Mouse (Mus musculus) spleen, adult 2 months (tissue): ENCODE data around the gene 9130204L05Rik. TPM values are rescaled to one million over a fixed set of nuclear protein-coding genes. Genes with fewer than 3 reads are reported as not detected.

Experiments used
- DNase-seq, 2 experiments: peaks; one replicate each; pipeline versions ENCODE4 v3.0.0 to v3.0.0-alpha.2; 2012 to 2021; ENCODE audit warnings: low spot score in 2 of 2, low read depth in 1 of 2
- H3K27ac ChIP-seq: fragments of 200-500 bp; 2 replicates; pipeline ENCODE4 v1.5.1; 2012; ENCODE audit warnings: low read length, inconsistent platforms; ENCODE audit not compliant: insufficient read depth
- H3K27me3 ChIP-seq: fragments of 200-500 bp; 2 replicates; pipeline ENCODE4 v1.6.1; 2012; ENCODE audit warnings: mild to moderate bottlenecking, moderate library complexity, low read length, inconsistent platforms; ENCODE audit not compliant: control insufficient read depth, insufficient read depth
- H3K36me3 ChIP-seq: fragments of 200-500 bp; 2 replicates; pipeline ENCODE4 v1.6.1; 2012; ENCODE audit warnings: mild to moderate bottlenecking, low read length, inconsistent platforms; ENCODE audit not compliant: control insufficient read depth, insufficient read depth
- H3K4me1 ChIP-seq: fragments of 200-500 bp; 2 replicates; pipeline ENCODE4 v1.6.1; 2011; ENCODE audit warnings: inconsistent platforms; ENCODE audit not compliant: control insufficient read depth, insufficient read depth, insufficient read length
- H3K4me3 ChIP-seq: fragments of 200-500 bp; 2 replicates; pipeline ENCODE4 v1.5.1; 2011; ENCODE audit warnings: mild to moderate bottlenecking, inconsistent platforms; ENCODE audit not compliant: insufficient read depth, insufficient read length; ENCODE audit errors: extremely low read depth
- CTCF ChIP-seq: fragments of 200-500 bp; IDR thresholded peaks from 2 replicates; pipeline ENCODE4 v1.5.1; 2011; ENCODE audit warnings: mild to moderate bottlenecking, inconsistent platforms; ENCODE audit not compliant: insufficient read depth, insufficient read length, insufficient replicate concordance; ENCODE audit errors: extremely low read depth
- POLR2A ChIP-seq: fragments of 200-500 bp; IDR thresholded peaks from 2 replicates; pipeline ENCODE4 v1.6.1; 2011; ENCODE audit warnings: low read depth, low read length, inconsistent platforms
- WGBS: fragments of 180-500 bp; shearing (Covaris S2); methylation state at CpG from one replicate; pipeline ENCODE4 v1.1.7; 2018; 5-methylcytosine and 5-hydroxymethylcytosine counted together
- polyA plus RNA-seq: library from polyadenylated mRNA; depleted of rRNA; stranded (reverse); fragments of >200 nt; gene quantifications from 2 replicates; pipeline ENCODE4 v1.2.3, GENCODE M21; 2012; rRNA removed

The 9130204L05Rik gene
- not detected in 2 replicates for polyA plus RNA-seq

- DNase-seq: no peak
- Histone ChIP-seq H3K4me3 (no peak within 1 kb of the TSS), H3K4me1 (no peaks in the 10 kb centered on the region), H3K36me3 (no peaks in the 10 kb centered on the region), H3K27ac (no peak within 1 kb of the TSS), H3K27me3 (no peaks in the 10 kb centered on the region)
- 65% methylated on average over 2 of the region's 2 CpGs for WGBS
- TF ChIP-seq CTCF: no peak
- TF ChIP-seq POLR2A: no peak
These were observed at the start of gene 9130204L05Rik for GRCm38 (mm10) chr3:91090703-91091102. TSS of gene 9130204L05Rik (minus strand) at chr3:91090803.

- H3K36me3 ChIP-seq: no peaks in the 10 kb centered on the region
- no peak overlapping the region for H3K4me3 ChIP-seq
- no peaks in the 10 kb centered on the region for H3K4me1 ChIP-seq
- H3K27me3 ChIP-seq: no peaks in the 10 kb centered on the region
- no peak for TF ChIP-seq CTCF
- TF ChIP-seq POLR2A: no peak
- no peak for DNase-seq
- H3K27ac ChIP-seq: no peak overlapping the region
These were observed 18.1 kb upstream of the 9130204L05Rik start for GRCm38 (mm10) chr3:91108696-91109095.

GRCm38 (mm10) chr3:91059211-91059610 lies 31.4 kb downstream of the 9130204L05Rik start:
- Histone ChIP-seq H3K27ac (no peak overlapping the region), H3K27me3 (no peaks in the 10 kb centered on the region), H3K36me3 (no peaks in the 10 kb centered on the region), H3K4me3 (no peak overlapping the region), H3K4me1 (no peaks in the 10 kb centered on the region)
- no peak for TF ChIP-seq POLR2A
- TF ChIP-seq CTCF: no peak
- no peak for DNase-seq
- 5% methylated on average over 1 of the region's 1 CpGs for WGBS

GRCm38 (mm10) chr3:91052654-91053053 lies 37.9 kb downstream of the 9130204L05Rik start:
- no peak for DNase-seq
- WGBS: 19% methylated on average over 1 of the region's 1 CpGs
- no peaks in the 10 kb centered on the region for H3K27me3 ChIP-seq
- H3K4me1 ChIP-seq: no peaks in the 10 kb centered on the region
- TF ChIP-seq CTCF (no peak), POLR2A (no peak)
- no peak overlapping the region for H3K4me3 ChIP-seq
- H3K36me3 ChIP-seq: no peaks in the 10 kb centered on the region
- H3K27ac ChIP-seq: no peak overlapping the region
